Mouse (Mus musculus) liver, embryonic 14.5 days (tissue): ENCODE results near the gene Cdh19.

Experiments
- CTCF ChIP-seq: IDR thresholded peaks from 2 replicates; pipeline ENCODE4 v1.5.1; 2016; ENCODE audit warnings: antibody characterized with exemption, low read depth, control low read depth
- EP300 ChIP-seq: IDR thresholded peaks from 2 replicates; pipeline ENCODE4 v1.6.1; 2016; ENCODE audit warnings: antibody characterized with exemption, low read depth

DNA sequence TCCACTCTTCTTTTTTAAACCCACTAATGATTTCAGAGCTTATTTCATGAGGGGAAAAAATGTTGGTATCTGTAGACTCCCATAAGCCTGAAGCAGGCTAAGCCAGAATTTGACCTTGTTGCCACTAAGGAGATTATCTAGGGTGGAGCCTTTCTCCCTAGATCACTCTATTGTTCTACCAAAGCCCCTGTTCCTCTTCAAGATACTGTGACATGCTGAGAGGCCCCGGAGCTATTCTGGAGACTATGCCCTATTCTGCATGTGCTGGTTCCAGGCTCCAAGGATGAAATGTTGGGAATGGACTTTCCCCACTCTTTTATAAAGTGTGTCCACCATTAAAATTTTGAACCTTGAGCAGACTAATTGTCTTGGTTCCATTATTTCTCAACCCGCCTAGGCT is 73.1 kb downstream of the Cdh19 start:
- TF ChIP-seq CTCF (no peak), EP300 (no peak)
